Mouse (Mus musculus) hindbrain, embryonic 13.5 days (tissue): ENCODE measurements around the gene Grid1. TPM values are rescaled to one million over a fixed set of nuclear protein-coding genes. Genes with fewer than 3 reads are reported as not detected.
A peak's percentile ranks its signal among the peaks of the same experiment; 100 is the strongest.

Source experiments
- ATAC-seq: fragments of 200-750 bp; cut with Nextera tagmentation; 2 replicates; pipeline ENCODE4 v1.8.0; 2017; ENCODE audit warnings: moderate TSS enrichment; ENCODE audit not compliant: low FRiP score
- H3K27ac ChIP-seq: fragments of 300-500 bp; sonication (generic); 2 replicates; pipeline ENCODE4 v1.5.1; 2015; ENCODE audit warnings: inconsistent platforms, mild to moderate bottlenecking, moderate library complexity
- H3K27me3 ChIP-seq: fragments of 300-500 bp; sonication (generic); 2 replicates; pipeline ENCODE4 v1.6.1; 2015; ENCODE audit warnings: mild to moderate bottlenecking, inconsistent platforms
- H3K36me3 ChIP-seq: fragments of 300-500 bp; sonication (generic); 2 replicates; pipeline ENCODE4 v1.6.1; 2015; ENCODE audit warnings: mild to moderate bottlenecking, inconsistent platforms
- H3K4me1 ChIP-seq: fragments of 300-500 bp; sonication (generic); replicated peaks from 2 replicates; pipeline ENCODE4 v1.6.1; 2015; ENCODE audit warnings: inconsistent platforms
- H3K4me2 ChIP-seq: fragments of 300-500 bp; sonication (generic); 2 replicates; pipeline ENCODE4 v1.6.1; 2015; ENCODE audit warnings: inconsistent platforms, mild to moderate bottlenecking, moderate library complexity
- H3K4me3 ChIP-seq: fragments of 300-500 bp; sonication (generic); 2 replicates; pipeline ENCODE4 v1.5.1; 2015; ENCODE audit warnings: mild to moderate bottlenecking, inconsistent platforms
- H3K9ac ChIP-seq: fragments of 300-500 bp; sonication (generic); 2 replicates; pipeline ENCODE4 v1.6.1; 2015; ENCODE audit warnings: mild to moderate bottlenecking, inconsistent platforms
- H3K9me3 ChIP-seq: fragments of 300-500 bp; sonication (generic); 2 replicates; pipeline ENCODE4 v1.6.1; 2016; ENCODE audit warnings: inconsistent platforms
- WGBS: fragments of 180-500 bp; shearing (Covaris S2); methylation state at CpG from one replicate; pipeline ENCODE4 v1.1.7; 2015; 5-methylcytosine and 5-hydroxymethylcytosine counted together
- polyA plus RNA-seq: library from polyadenylated mRNA; unstranded; fragments of >200 nt; fragmentation: Nextera tagmentation; extraction: Ambion mirVana; gene quantifications from 2 replicates; pipeline ENCODE4 v1.2.1, GENCODE M21; 2015

The Grid1 gene
- polyA plus RNA-seq, 1 experiment from 2014 or later, result 3.5 TPM

DNA sequence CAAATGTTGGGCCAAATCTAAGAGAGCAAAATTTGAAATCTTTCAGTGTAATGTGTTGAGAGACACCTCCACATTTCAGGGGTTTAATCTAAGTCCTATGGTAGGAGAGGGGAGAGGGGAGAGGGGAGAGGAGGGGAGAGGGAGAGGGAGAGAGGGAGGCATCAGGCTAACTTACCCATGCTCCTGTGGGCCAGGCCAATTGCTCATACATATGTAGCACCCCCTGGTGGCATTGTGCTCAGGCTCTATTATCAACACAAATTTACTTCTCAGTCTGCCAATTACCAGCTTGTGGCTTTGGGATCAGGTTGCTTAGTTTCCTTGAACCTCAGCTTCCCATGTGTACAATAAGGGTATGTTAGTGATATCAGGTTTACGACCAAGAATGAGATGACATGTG lies 291.0 kb downstream of the Grid1 start:
- no peaks in the 10 kb centered on the region for H3K9me3 ChIP-seq
- WGBS, result 63% methylated on average over 1 of the region's 1 CpGs
- H3K27ac ChIP-seq, result no peak overlapping the region
- H3K36me3 ChIP-seq, result no peaks in the 10 kb centered on the region
- H3K4me1 ChIP-seq, result peaks cover 21% of the 10 kb centered on the region
- no peaks in the 10 kb centered on the region for H3K27me3 ChIP-seq
- no peak for ATAC-seq
- H3K4me2 ChIP-seq, result no peak overlapping the region
- no peak overlapping the region for H3K9ac ChIP-seq
- H3K4me3 ChIP-seq, result no peak overlapping the region

DNA sequence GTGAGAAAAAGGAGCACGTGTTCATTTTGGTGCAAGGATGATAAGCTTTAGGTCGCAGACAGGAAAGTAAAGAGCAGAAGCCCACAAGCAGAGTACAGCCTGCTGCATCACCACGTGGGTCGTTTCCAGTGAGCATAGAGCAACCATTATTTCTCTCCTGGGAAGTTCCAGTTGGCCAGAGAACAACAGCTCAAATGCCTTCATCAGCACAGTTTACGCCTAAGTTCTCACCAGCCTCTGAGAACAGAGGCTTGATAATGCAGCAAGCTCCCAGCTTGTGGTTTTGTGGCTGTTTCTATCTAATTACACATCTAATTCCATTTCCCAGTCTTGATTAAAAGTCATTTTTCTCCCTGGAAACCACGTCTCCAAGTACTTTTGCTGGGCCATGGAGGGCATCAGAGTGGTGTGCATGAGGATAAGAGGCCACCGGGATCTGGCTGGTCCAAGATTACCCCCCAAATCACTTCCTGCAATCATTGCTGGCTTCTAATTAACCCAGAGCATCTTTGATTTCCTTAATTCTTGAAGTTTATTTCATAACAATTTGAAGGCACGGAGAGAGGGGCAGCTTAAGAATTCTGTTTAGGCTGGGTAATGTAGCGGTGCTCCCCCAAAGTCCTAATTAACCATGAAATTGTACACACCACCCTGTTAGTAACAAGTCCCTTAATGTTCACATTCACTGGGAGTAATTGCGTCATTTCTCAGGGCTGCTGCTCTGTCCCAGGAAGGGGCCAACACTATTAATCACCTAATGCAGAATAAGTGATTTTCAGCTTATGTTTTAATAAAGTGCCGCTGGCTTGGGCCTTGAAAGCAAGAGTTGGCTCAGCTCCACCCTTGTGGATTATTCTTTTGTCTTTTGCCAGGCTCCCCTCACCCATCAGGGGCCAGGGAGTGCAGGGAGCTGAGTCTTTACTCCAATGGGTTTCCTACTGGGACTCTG lies 292.7 kb downstream of the Grid1 start:
- Histone ChIP-seq H3K9me3 (no peaks in the 10 kb centered on the region), H3K9ac (no peak overlapping the region), H3K36me3 (no peaks in the 10 kb centered on the region), H3K27me3 (no peaks in the 10 kb centered on the region), H3K4me2 (no peak overlapping the region), H3K27ac (peak overlapping the region; percentile 36; the same call in 1 of the 2 replicates), H3K4me3 (no peak overlapping the region), H3K4me1 (peaks cover 26% of the 10 kb centered on the region)
- peak; percentile 86 for ATAC-seq
- 45% methylated on average over 11 of the region's 11 CpGs for WGBS

DNA sequence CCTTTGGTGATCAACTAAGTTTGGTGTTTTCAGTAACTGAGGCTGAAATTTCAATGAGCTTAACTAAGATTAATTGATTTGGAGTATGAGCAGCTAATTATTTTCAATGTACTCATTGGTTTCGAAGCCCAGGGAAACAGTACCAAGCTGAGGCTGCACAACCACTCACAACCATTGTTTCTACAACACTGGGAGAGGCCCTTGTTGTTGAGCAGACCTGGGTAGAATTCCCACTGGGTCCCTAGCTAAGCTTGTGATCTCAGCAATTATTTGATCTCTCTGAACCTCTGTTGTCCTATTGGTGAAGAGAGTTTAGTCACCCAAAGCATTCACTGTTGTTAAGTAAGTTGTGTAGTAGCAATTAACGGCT lies 293.4 kb downstream of the Grid1 start:
- Histone ChIP-seq H3K4me3 (no peak overlapping the region), H3K27ac (no peak overlapping the region), H3K27me3 (no peaks in the 10 kb centered on the region), H3K36me3 (no peaks in the 10 kb centered on the region), H3K4me2 (no peak overlapping the region), H3K9me3 (no peaks in the 10 kb centered on the region), H3K4me1 (peaks cover 26% of the 10 kb centered on the region), H3K9ac (no peak overlapping the region)
- peak; percentile 27; the same call in 1 of the 2 replicates for ATAC-seq
- 65% methylated on average over 2 of the region's 2 CpGs for WGBS

DNA sequence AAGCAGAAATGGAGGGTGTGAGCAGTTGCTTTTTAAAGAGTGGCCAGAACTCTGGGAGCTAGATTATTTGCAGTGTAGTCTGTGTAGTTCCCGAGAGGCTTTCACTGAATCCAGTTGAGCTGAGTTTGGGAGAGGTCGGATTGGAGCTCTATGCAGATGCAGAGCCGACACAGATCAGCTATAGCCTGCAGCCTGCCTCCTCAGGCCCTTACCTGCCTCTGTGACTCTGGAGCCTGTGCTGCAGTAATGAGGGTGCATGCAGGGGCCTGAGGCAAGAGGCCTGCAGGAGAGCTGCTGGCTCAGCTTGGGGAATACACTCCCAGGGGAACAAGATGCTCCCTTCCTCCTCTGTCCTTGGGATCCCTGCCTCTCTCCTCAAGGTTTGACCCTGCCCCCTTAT lies 296.0 kb downstream of the Grid1 start:
- Histone ChIP-seq H3K27me3 (no peaks in the 10 kb centered on the region), H3K27ac (no peak overlapping the region), H3K4me1 (peaks cover 29% of the 10 kb centered on the region), H3K4me3 (no peak overlapping the region), H3K9ac (no peak overlapping the region), H3K36me3 (no peaks in the 10 kb centered on the region), H3K9me3 (no peaks in the 10 kb centered on the region), H3K4me2 (no peak overlapping the region)
- no peak for ATAC-seq
- 73% methylated on average over 3 of the region's 3 CpGs for WGBS

DNA sequence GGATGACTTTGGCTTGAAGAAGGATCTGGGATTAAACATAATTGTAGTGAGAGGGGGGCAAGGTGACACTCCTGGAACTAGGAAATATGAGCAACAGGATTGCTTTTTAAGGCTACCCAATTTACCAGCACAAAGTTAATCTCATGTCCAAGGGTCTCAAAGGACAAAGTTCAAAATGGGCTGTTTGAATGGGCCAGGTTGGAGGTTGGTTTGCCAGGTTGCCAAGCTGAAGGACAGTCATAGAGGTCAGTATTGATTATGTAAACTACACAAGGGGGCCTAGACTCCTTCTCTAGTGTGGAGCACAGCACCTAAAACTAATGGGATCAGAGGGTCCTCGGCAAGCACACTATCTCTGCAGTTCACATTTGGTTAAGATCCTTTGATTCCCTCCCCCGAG lies 300.2 kb downstream of the Grid1 start:
- Histone ChIP-seq H3K4me1 (peaks cover 8% of the 10 kb centered on the region; the same call in 1 of the 2 replicates), H3K9me3 (no peaks in the 10 kb centered on the region), H3K36me3 (no peaks in the 10 kb centered on the region), H3K9ac (no peak overlapping the region), H3K4me2 (no peak overlapping the region), H3K27ac (no peak overlapping the region), H3K27me3 (no peaks in the 10 kb centered on the region), H3K4me3 (no peak overlapping the region)
- no peak for ATAC-seq
- WGBS, result 68% methylated on average over 2 of the region's 2 CpGs

DNA sequence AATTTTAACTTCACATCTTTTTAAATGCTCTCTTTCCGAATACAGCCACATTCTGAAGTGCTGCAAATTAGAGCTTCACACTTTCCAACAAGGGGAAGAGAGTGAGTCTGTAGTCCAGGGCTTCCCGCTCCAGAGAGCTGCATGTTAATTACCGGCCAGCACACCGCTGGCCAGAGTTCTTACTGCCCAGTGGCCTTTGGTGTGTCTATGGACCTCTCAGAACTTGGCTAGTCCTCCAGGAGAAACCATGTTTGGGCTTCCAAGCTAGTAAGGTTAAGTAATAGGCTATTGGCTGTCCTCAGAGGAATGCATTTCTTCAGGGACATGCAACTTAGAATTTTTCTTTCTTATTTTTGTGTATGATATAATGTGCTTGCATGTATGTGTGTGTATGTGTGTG lies 301.0 kb downstream of the Grid1 start:
- Histone ChIP-seq H3K9me3 (no peaks in the 10 kb centered on the region), H3K4me1 (peaks cover 8% of the 10 kb centered on the region; the same call in 1 of the 2 replicates), H3K27me3 (no peaks in the 10 kb centered on the region), H3K27ac (no peak overlapping the region), H3K9ac (no peak overlapping the region), H3K36me3 (no peaks in the 10 kb centered on the region), H3K4me3 (no peak overlapping the region), H3K4me2 (no peak overlapping the region)
- 89% methylated on average over 4 of the region's 4 CpGs for WGBS
- no peak for ATAC-seq

DNA sequence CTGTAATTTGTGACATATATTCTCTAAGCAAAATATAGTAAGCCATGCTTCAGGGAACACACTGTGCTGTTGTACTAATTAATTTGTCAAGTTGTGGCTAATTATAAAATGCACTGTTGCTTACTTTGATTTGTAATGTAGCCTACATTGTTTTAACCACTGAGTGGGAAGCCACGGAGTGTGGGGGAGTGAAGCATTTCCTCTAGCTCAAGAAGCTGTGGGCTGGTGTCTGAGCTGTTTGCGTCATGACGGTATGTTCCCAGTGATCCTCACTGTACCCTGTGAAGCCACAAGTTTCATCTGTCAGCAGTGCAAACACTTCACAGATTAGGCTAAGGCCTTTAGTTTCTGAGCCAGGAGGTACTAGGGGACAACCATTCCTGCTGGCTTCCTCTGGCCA lies 302.2 kb downstream of the Grid1 start:
- Histone ChIP-seq H3K36me3 (no peaks in the 10 kb centered on the region), H3K27ac (no peak overlapping the region), H3K4me3 (no peak overlapping the region), H3K9ac (no peak overlapping the region), H3K27me3 (no peaks in the 10 kb centered on the region), H3K9me3 (no peaks in the 10 kb centered on the region), H3K4me1 (0 out of 2 replicates have a peak, but pooled peaks cover 3% of the 10 kb centered on the region), H3K4me2 (no peak overlapping the region)
- no peak for ATAC-seq
- WGBS, result 76% methylated on average over 3 of the region's 3 CpGs

DNA sequence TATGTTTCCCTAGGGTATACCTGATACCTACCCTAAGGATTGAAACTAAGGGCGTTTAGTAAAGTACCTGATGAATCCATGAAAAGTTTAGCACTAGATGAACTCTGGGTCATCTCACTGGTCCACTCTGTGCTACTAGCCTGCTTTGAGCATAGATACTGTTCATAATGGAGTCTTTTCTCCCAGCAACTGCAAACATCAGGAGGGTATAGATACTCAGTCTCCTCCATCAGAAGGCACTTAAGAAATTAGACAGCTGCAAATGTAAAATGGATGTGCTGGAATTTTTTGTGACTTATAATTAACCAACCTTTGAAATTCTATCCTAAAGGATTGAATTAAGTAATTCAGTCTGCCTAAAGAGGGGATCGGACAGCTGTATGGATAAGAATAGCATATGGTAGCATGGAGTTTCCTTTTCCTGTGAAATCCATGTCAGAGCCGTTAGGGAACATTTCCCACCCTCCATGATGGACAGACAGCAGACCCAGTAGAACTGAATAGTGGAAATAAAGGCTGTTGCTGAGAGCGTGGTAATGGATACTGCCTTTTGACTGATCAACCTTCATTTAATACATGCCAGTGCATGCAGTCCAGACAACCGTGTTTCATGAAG lies 303.5 kb downstream of the Grid1 start:
- H3K4me3 ChIP-seq, result no peak overlapping the region
- H3K4me1 ChIP-seq, result 0 out of 2 replicates have a peak, but pooled peaks cover 3% of the 10 kb centered on the region
- 84% methylated on average over 5 of the region's 5 CpGs for WGBS
- H3K27ac ChIP-seq, result no peak overlapping the region
- H3K36me3 ChIP-seq, result no peaks in the 10 kb centered on the region
- no peaks in the 10 kb centered on the region for H3K9me3 ChIP-seq
- H3K4me2 ChIP-seq, result no peak overlapping the region
- H3K27me3 ChIP-seq, result no peaks in the 10 kb centered on the region
- no peak for ATAC-seq
- H3K9ac ChIP-seq, result no peak overlapping the region

DNA sequence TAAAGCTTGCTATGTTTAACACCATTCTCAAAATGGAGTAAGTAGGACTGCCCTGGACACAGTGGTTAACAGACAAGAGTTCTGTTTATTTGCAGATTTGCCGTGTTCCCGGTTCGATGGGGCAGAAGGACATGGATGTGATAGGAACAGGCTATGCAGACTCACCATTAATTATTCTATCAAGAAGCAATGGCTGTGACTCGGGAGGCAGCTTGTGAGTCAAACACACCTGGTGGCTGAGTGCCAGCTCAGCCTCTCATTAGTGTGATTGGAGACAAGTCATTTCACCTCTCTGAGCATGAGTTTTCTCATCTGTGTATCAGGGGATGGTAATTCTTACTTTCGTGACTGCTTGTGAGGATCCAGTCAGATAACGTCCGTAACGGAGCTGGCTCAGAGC lies 307.7 kb downstream of the Grid1 start:
- Histone ChIP-seq H3K27ac (no peak overlapping the region), H3K9ac (no peak overlapping the region), H3K4me1 (no peaks in the 10 kb centered on the region), H3K9me3 (no peaks in the 10 kb centered on the region), H3K4me2 (no peak overlapping the region), H3K4me3 (no peak overlapping the region), H3K27me3 (no peaks in the 10 kb centered on the region), H3K36me3 (no peaks in the 10 kb centered on the region)
- ATAC-seq, result no peak
- WGBS, result 88% methylated on average over 8 of the region's 8 CpGs

DNA sequence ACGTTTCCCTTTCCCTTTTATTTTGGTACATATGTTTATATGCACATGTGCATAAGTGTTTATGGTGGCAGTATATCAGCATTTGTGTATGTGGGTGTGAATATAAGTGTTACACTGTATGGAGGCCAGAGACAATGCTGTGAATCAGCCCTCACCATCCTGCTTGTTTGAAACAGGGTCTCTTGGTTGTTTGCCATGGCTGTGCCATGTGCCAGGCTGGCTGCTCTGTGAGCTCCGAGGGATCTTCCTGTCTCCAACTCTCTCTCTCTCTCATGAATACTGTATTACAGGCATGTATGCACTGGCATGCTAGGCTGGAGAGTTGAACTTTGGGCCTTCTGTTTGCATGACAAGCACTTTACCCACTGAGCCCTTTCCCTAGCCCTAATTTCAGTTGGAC lies 315.1 kb downstream of the Grid1 start:
- Histone ChIP-seq H3K9ac (no peak overlapping the region), H3K27me3 (no peaks in the 10 kb centered on the region), H3K9me3 (no peaks in the 10 kb centered on the region), H3K4me1 (peaks cover 8% of the 10 kb centered on the region; the same call in 1 of the 2 replicates), H3K27ac (no peak overlapping the region), H3K36me3 (no peaks in the 10 kb centered on the region), H3K4me2 (no peak overlapping the region), H3K4me3 (no peak overlapping the region)
- WGBS, result 83% methylated on average over 2 of the region's 2 CpGs
- no peak for ATAC-seq

DNA sequence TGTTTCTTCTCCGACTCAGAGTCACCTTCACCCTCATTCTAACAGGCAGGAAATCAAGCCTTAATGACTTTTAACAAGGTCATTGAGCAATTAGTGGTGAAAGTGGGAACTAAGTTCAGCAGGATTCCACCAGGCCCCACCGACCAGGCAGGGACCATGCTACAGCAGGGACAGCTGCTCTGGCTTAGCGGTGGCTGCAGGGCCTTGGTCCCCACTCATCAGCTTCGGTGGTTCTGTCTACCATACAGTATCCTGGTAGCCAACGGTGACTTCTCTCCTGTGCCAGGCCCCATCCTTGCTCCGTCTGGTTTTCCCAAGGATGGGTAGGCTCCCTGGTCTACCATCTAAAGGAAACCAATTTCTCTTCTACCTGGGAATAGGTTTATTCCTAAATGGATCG lies 318.2 kb downstream of the Grid1 start:
- H3K4me2 ChIP-seq, result no peak overlapping the region
- no peak overlapping the region for H3K9ac ChIP-seq
- no peaks in the 10 kb centered on the region for H3K27me3 ChIP-seq
- no peak overlapping the region for H3K4me3 ChIP-seq
- H3K36me3 ChIP-seq, result no peaks in the 10 kb centered on the region
- peak; percentile 29; the same call in 1 of the 2 replicates for ATAC-seq
- no peak overlapping the region; the same call in 1 of the 2 replicates for H3K27ac ChIP-seq
- no peaks in the 10 kb centered on the region for H3K9me3 ChIP-seq
- H3K4me1 ChIP-seq, result peaks cover 8% of the 10 kb centered on the region; the same call in 1 of the 2 replicates
- 70% methylated on average over 7 of the region's 7 CpGs for WGBS

DNA sequence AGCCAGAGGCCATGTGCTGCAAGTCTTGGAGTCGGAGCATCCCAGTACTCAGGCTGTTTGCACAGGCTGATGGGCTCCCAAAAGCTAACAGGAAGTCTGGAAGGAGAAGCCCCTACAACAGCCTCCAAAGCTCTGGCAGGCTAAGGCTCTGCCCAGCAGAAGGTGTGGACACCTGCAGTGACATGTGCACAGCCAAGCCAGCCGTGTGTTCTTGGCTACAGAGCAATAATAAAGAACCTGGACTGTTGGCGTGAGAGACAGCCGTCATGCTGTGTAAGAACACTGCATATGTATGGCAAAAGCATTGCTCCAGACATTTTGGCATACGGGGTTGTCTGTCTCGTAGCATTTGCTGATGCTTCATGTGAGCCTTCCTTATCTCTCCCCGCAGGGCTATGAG lies 319.9 kb downstream of the Grid1 start:
- H3K4me1 ChIP-seq, result peaks cover 8% of the 10 kb centered on the region; the same call in 1 of the 2 replicates
- 79% methylated on average over 7 of the region's 7 CpGs for WGBS
- no peaks in the 10 kb centered on the region for H3K27me3 ChIP-seq
- no peak overlapping the region for H3K9ac ChIP-seq
- no peak overlapping the region for H3K4me3 ChIP-seq
- no peak for ATAC-seq
- no peak overlapping the region for H3K4me2 ChIP-seq
- no peak overlapping the region for H3K27ac ChIP-seq
- H3K36me3 ChIP-seq, result no peaks in the 10 kb centered on the region
- H3K9me3 ChIP-seq, result no peaks in the 10 kb centered on the region
